Mouse (Mus musculus) liver, adult (tissue): ENCODE data around the gene Tchhl1.

ENCODE experiments used
- GATA4 ChIP-seq: IDR thresholded peaks from 2 replicates; pipeline ENCODE4 v1.6.1; 2014; ENCODE audit warnings: mild to moderate bottlenecking, low read length; ENCODE audit not compliant: insufficient replicate concordance

Tchhl1 gene

GRCm38 (mm10) chr3:93493992-93494391 is 25.4 kb downstream of the Tchhl1 start:
- TF ChIP-seq GATA4: no peak

GRCm38 (mm10) chr3:93497131-93497530 is 28.6 kb downstream of the Tchhl1 start:
- TF ChIP-seq GATA4: no peak

GRCm38 (mm10) chr3:93499129-93499528 is 30.6 kb downstream of the Tchhl1 start:
- TF ChIP-seq GATA4: no peak

GRCm38 (mm10) chr3:93504536-93505189 is 36.1 kb downstream of the Tchhl1 start:
- no peak for TF ChIP-seq GATA4

GRCm38 (mm10) chr3:93505960-93506863 is 37.7 kb downstream of the Tchhl1 start:
- no peak for TF ChIP-seq GATA4

GRCm38 (mm10) chr3:93506881-93507325 is 38.3 kb downstream of the Tchhl1 start:
- TF ChIP-seq GATA4: no peak

- no peak for TF ChIP-seq GATA4
Measured at GRCm38 (mm10) chr3:93509301-93509700, 40.7 kb downstream of the Tchhl1 start.

GRCm38 (mm10) chr3:93511036-93511435 is 42.5 kb downstream of the Tchhl1 start:
- TF ChIP-seq GATA4: no peak

- no peak for TF ChIP-seq GATA4
Measured at GRCm38 (mm10) chr3:93511801-93512200, 43.2 kb downstream of the Tchhl1 start.

GRCm38 (mm10) chr3:93512386-93513101 is 44.0 kb downstream of the Tchhl1 start:
- TF ChIP-seq GATA4: no peak

- no peak for TF ChIP-seq GATA4
Measured at GRCm38 (mm10) chr3:93514628-93515027, 46.1 kb downstream of the Tchhl1 start.

- TF ChIP-seq GATA4: no peak
Measured at GRCm38 (mm10) chr3:93517343-93517742, 48.8 kb downstream of the Tchhl1 start.

GRCm38 (mm10) chr3:93519856-93520329 is 51.3 kb downstream of the Tchhl1 start:
- no peak for TF ChIP-seq GATA4

- no peak for TF ChIP-seq GATA4
Measured at GRCm38 (mm10) chr3:93520330-93521193, 52.0 kb downstream of the Tchhl1 start, which contains the start of gene S100a11. S100a11 (plus strand) TSS chr3:93520488.
